Mouse (Mus musculus) olfactory bulb, adult 2 months (tissue): ENCODE data around the gene Mgat2. TPM values are rescaled to one million over a fixed set of nuclear protein-coding genes. Genes with fewer than 3 reads are reported as not detected.

Experiments
- H3K27ac ChIP-seq: fragments of 200-500 bp; 2 replicates; pipeline ENCODE4 v1.5.1; 2012; ENCODE audit warnings: low read depth, low read length; ENCODE audit not compliant: insufficient read depth
- H3K4me1 ChIP-seq: fragments of 200-500 bp; 2 replicates; pipeline ENCODE4 v1.6.1; 2012; ENCODE audit warnings: low read length; ENCODE audit not compliant: control insufficient read depth, insufficient read depth
- H3K4me3 ChIP-seq: fragments of 200-500 bp; 2 replicates; pipeline ENCODE4 v1.5.1; 2012; ENCODE audit warnings: mild to moderate bottlenecking, low read depth, low read length, moderate library complexity; ENCODE audit not compliant: insufficient read depth
- CTCF ChIP-seq: fragments of 200-500 bp; IDR thresholded peaks from 2 replicates; pipeline ENCODE4 v1.5.1; 2012; ENCODE audit warnings: low read depth, mild to moderate bottlenecking, low read length, moderate library complexity; ENCODE audit not compliant: insufficient read depth
- POLR2A ChIP-seq: fragments of 200-500 bp; IDR thresholded peaks from 2 replicates; pipeline ENCODE4 v1.6.1; 2012; ENCODE audit warnings: mild to moderate bottlenecking, low read depth, low read length, moderate library complexity; ENCODE audit not compliant: insufficient read depth
- WGBS: fragments of 180-500 bp; shearing (Covaris S2); methylation state at CpG from one replicate; pipeline ENCODE4 v1.1.7; 2018; 5-methylcytosine and 5-hydroxymethylcytosine counted together
- polyA plus RNA-seq: library from polyadenylated mRNA; stranded (reverse); fragments of >200 nt; gene quantifications from 2 replicates; pipeline ENCODE4 v1.2.4, GENCODE M21; 2012; ENCODE audit warnings: low replicate concordance; ENCODE audit not compliant: missing spikeins, insufficient read depth, insufficient read length

Gene Mgat2
- polyA plus RNA-seq, 1 experiment, result not detected

GRCm38 (mm10) chr12:69220613-69221277 is 36.8 kb downstream of the Mgat2 start:
- TF ChIP-seq POLR2A (no peak), CTCF (no peak)
- no peak overlapping the region for H3K4me3 ChIP-seq
- WGBS, result 92% methylated on average over 19 of the region's 19 CpGs
- no peak overlapping the region for H3K27ac ChIP-seq
- H3K4me1 ChIP-seq, result peaks cover 3% of the 10 kb centered on the region; the same call in 1 of the 2 replicates

- Histone ChIP-seq H3K27ac (0 out of 2 replicates have a peak within 1 kb of the TSS, but pooled peaks have one; percentile 41), H3K4me3 (peak within 1 kb of the TSS; percentile 100), H3K4me1 (no peaks in the 10 kb centered on the region)
- TF ChIP-seq POLR2A (no peak), CTCF (no peak)
- under 1% methylated on average over 37 of the region's 37 CpGs for WGBS
Measured at GRCm38 (mm10) chr12:69227776-69228466, 44.0 kb downstream of the Mgat2 start, which contains the start of gene Pole2. Pole2 (minus strand) TSS chr12:69228195.

GRCm38 (mm10) chr12:69229251-69229650 is 45.3 kb downstream of the Mgat2 start:
- H3K4me3 ChIP-seq, result no peak overlapping the region
- no peaks in the 10 kb centered on the region for H3K4me1 ChIP-seq
- H3K27ac ChIP-seq, result no peak overlapping the region
- no peak for TF ChIP-seq CTCF
- no peak for TF ChIP-seq POLR2A
- WGBS, result 68% methylated on average over 2 of the region's 2 CpGs

GRCm38 (mm10) chr12:69235782-69236181 is 51.8 kb downstream of the Mgat2 start:
- H3K4me3 ChIP-seq, result no peak overlapping the region
- WGBS, result 93% methylated on average over 6 of the region's 6 CpGs
- H3K4me1 ChIP-seq, result peaks cover 3% of the 10 kb centered on the region; the same call in 1 of the 2 replicates
- TF ChIP-seq POLR2A (no peak), CTCF (no peak)
- H3K27ac ChIP-seq, result no peak overlapping the region

Other genes starting within 250 kb of the Mgat2 start
- gene Rps29, start 25.0 kb upstream of the Mgat2 start, polyA plus RNA-seq, result not detected in 2 replicates
- gene Lrr1, start 15.3 kb upstream of the Mgat2 start, polyA plus RNA-seq, result not detected in 2 replicates
- gene Rpl36al, start 74 bp upstream of the Mgat2 start, polyA plus RNA-seq, result not detected in 2 replicates
- gene Gm49383, start 12.9 kb downstream of the Mgat2 start, polyA plus RNA-seq, result not detected in 2 replicates
- not detected in 2 replicates for gene Dnaaf2, start 14.3 kb downstream of the Mgat2 start, polyA plus RNA-seq
- not detected in 2 replicates for gene Gm49384, start 20.1 kb downstream of the Mgat2 start, polyA plus RNA-seq
- not detected in 2 replicates for gene Pole2, start 44.0 kb downstream of the Mgat2 start, polyA plus RNA-seq
- gene Klhdc1, start 57.0 kb downstream of the Mgat2 start, polyA plus RNA-seq, result not detected in 2 replicates
- gene Klhdc2, start 112.5 kb downstream of the Mgat2 start, polyA plus RNA-seq, result not detected in 2 replicates
- gene Nemf, start 173.0 kb downstream of the Mgat2 start, polyA plus RNA-seq, result not detected in 2 replicates
- gene Arf6, start 188.0 kb downstream of the Mgat2 start, polyA plus RNA-seq, result 607 TPM in 1 of 2 replicates, not detected in the other
- gene Gm9887, start 188.3 kb downstream of the Mgat2 start, polyA plus RNA-seq, result not detected in 2 replicates